Mouse (Mus musculus) bone marrow macrophage, adult 2 months (primary cell): ENCODE measurements around the gene Sept9.

Experiments used
- CTCF ChIP-seq: IDR thresholded peaks from 2 replicates; pipeline ENCODE4 v1.5.1; 2012; ENCODE audit warnings: low read depth, mild to moderate bottlenecking, low read length, moderate library complexity
- POLR2A ChIP-seq: IDR thresholded peaks from 2 replicates; pipeline ENCODE4 v1.6.1; 2012; ENCODE audit warnings: mild to moderate bottlenecking, low read depth, low read length, borderline replicate concordance

GRCm38 (mm10) chr11:117204606-117205005 is 5.1 kb downstream of the Sept9 start:
- TF ChIP-seq POLR2A (no peak), CTCF (no peak)
